11 mouse cellular contexts compared by ENCODE assay signal in genomic region chr6:6860411-6861085, GRCm38 (mm10). TPM values are rescaled to one million over a fixed set of nuclear protein-coding genes. Genes with fewer than 3 reads are reported as not detected.
A peak's percentile ranks its signal among the peaks of the same experiment; 100 is the strongest.
DNase-seq lines count a peak whose midpoint lies in the region; ATAC-seq and TF ChIP-seq lines count a peak whose summit lies in the region.
"Had no signal": no experiment of that assay in that cellular context is flagged by ENCODE, and none has a peak within 500 bp of the region (broad histone marks: within the 10 kb centered on the region; RNA-seq: fewer than 3 reads in every experiment).

No protein-coding gene starts in this region.

- H3K27me3 ChIP-seq in midbrain, embryonic 10.5 days (ENCODE audit: low read depth, poor library complexity, severe bottlenecking): peaks cover 100% of the 10 kb centered on the region
- peaks cover 75% of the 10 kb centered on the region for H3K27me3 ChIP-seq in midbrain, postnatal 0 days (ENCODE audit: insufficient read depth, low read length)
- H3K27me3 ChIP-seq in intestine, embryonic 14.5 days (replicated peaks; ENCODE audit: control insufficient read depth, insufficient read depth, low read length): peaks cover 99% of the 10 kb centered on the region
- peaks cover 100% of the 10 kb centered on the region for H3K27me3 ChIP-seq in neural tube, embryonic 13.5 days

- H3K4me3 ChIP-seq in gastrocnemius, adult 2 months: peak overlapping the region; percentile 51
- peak overlapping the region; percentile 24; the same call in 1 of the 2 replicates for H3K4me3 ChIP-seq in midbrain, embryonic 10.5 days
- H3K4me3 ChIP-seq in midbrain, postnatal 0 days (ENCODE audit: low read depth, low read length): no peak overlapping the region
- no peak overlapping the region for H3K4me3 ChIP-seq in intestine, embryonic 14.5 days (ENCODE audit: low read depth, low read length)
- no peak overlapping the region for H3K4me3 ChIP-seq in neural tube, embryonic 13.5 days

- no peak for ATAC-seq in midbrain, postnatal 0 days (ENCODE audit: low FRiP score)
- ATAC-seq in intestine, embryonic 14.5 days (replicated peaks; ENCODE audit: low FRiP score, low TSS enrichment, low read depth): no peak
- ATAC-seq in neural tube, embryonic 13.5 days (ENCODE audit: low read depth): no peak
- no peak for ATAC-seq in frontal cortex, adult (ENCODE audit: low TSS enrichment)

- DNase-seq in gastrocnemius, adult 2 months: no peak
- DNase-seq in gastrocnemius, postnatal 25 days: no peak
- peak; percentile 63 for DNase-seq in midbrain, embryonic 10.5 days (ENCODE audit: low spot score)
- no peak for DNase-seq in midbrain, postnatal 0 days (ENCODE audit: low spot score)
- peak; percentile 79 for DNase-seq in intestine, embryonic 14.5 days (ENCODE audit: low spot score)
- no peak for DNase-seq in lung, postnatal 4 days
- DNase-seq: adrenal gland, postnatal 36 days; lung, adult 18-20 months had no signal

- no peak overlapping the region for H3K27ac ChIP-seq in gastrocnemius, adult 2 months
- no peak overlapping the region for H3K27ac ChIP-seq in midbrain, embryonic 10.5 days (replicated peaks)
- no peak overlapping the region for H3K27ac ChIP-seq in midbrain, postnatal 0 days (ENCODE audit: low read depth, low read length)
- no peak overlapping the region for H3K27ac ChIP-seq in intestine, embryonic 14.5 days (ENCODE audit: low read depth)
- no peak overlapping the region for H3K27ac ChIP-seq in neural tube, embryonic 13.5 days (replicated peaks)

- under 1% methylated on average over 33 of the region's 33 CpGs for WGBS in midbrain, embryonic 10.5 days
- 1% methylated on average over 33 of the region's 33 CpGs for WGBS in midbrain, postnatal 0 days
- WGBS in intestine, embryonic 14.5 days: under 1% methylated on average over 33 of the region's 33 CpGs
- under 1% methylated on average over 33 of the region's 33 CpGs for WGBS in neural tube, embryonic 13.5 days

- intact Hi-C loops in gastrocnemius, adult 2 months (cut with DNase I): no loop called here

- H3K9me3 ChIP-seq in midbrain, embryonic 10.5 days (replicated peaks): no peaks in the 10 kb centered on the region
- no peaks in the 10 kb centered on the region for H3K9me3 ChIP-seq in midbrain, postnatal 0 days (ENCODE audit: low read length)
- H3K9me3 ChIP-seq in intestine, embryonic 14.5 days (ENCODE audit: control insufficient read depth, low read length): no peaks in the 10 kb centered on the region
- no peaks in the 10 kb centered on the region for H3K9me3 ChIP-seq in neural tube, embryonic 13.5 days

- H3K4me2 ChIP-seq in midbrain, postnatal 0 days (ENCODE audit: low read depth, low read length, poor library complexity, severe bottlenecking): no peak overlapping the region
- 0 out of 2 replicates have a peak overlapping the region, but pooled peaks have one; percentile 12 for H3K4me2 ChIP-seq in intestine, embryonic 14.5 days (ENCODE audit: low read length)
- H3K4me2 ChIP-seq in neural tube, embryonic 13.5 days: 0 out of 2 replicates have a peak overlapping the region, but pooled peaks have one; percentile 7

- no peaks in the 10 kb centered on the region for H3K36me3 ChIP-seq in midbrain, embryonic 10.5 days
- no peaks in the 10 kb centered on the region for H3K36me3 ChIP-seq in midbrain, postnatal 0 days (ENCODE audit: insufficient read depth, low read length)
- no peaks in the 10 kb centered on the region for H3K36me3 ChIP-seq in intestine, embryonic 14.5 days (ENCODE audit: control insufficient read depth, insufficient read depth, low read length)
- no peaks in the 10 kb centered on the region for H3K36me3 ChIP-seq in neural tube, embryonic 13.5 days

- peaks cover 48% of the 10 kb centered on the region for H3K4me1 ChIP-seq in midbrain, embryonic 10.5 days
- no peaks in the 10 kb centered on the region for H3K4me1 ChIP-seq in midbrain, postnatal 0 days (ENCODE audit: insufficient read depth, low read length)
- peaks cover 13% of the 10 kb centered on the region; the same call in 1 of the 2 replicates for H3K4me1 ChIP-seq in intestine, embryonic 14.5 days (replicated peaks; ENCODE audit: control insufficient read depth, insufficient read depth, low read length)
- peaks cover 35% of the 10 kb centered on the region for H3K4me1 ChIP-seq in neural tube, embryonic 13.5 days (replicated peaks)

- H3K9ac ChIP-seq in midbrain, postnatal 0 days (replicated peaks; ENCODE audit: low read length, poor library complexity, severe bottlenecking): no peak overlapping the region
- no peak overlapping the region for H3K9ac ChIP-seq in intestine, embryonic 14.5 days (ENCODE audit: low read length)
- no peak overlapping the region for H3K9ac ChIP-seq in neural tube, embryonic 13.5 days

- TF ChIP-seq CTCF in gastrocnemius, adult 2 months (IDR thresholded peaks at IDR 0.05): no peak
- no peak for TF ChIP-seq CTCF in midbrain, postnatal 0 days (IDR thresholded peaks at IDR 0.05)

RNA-seq across cellular contexts. Expression of gene Dlx6, which starts 2.6 kb away (rescaled TPM):
- not detected for total RNA-seq in gastrocnemius, adult 2 months (2021)
- not detected for total RNA-seq in gastrocnemius, postnatal 25 days (2021)
- polyA plus RNA-seq in midbrain, embryonic 10.5 days (2016; fragmentation: Nextera tagmentation; extraction: Ambion mirVana): 0.48 and 0.79 TPM in 2 replicates
- total RNA-seq in midbrain, postnatal 0 days (2014; rRNA removed): 0.57 and 1.5 TPM in 2 replicates
- polyA plus RNA-seq in midbrain, postnatal 0 days (2015; fragmentation: Nextera tagmentation; extraction: Ambion mirVana): 0.81 and 1.1 TPM in 2 replicates
- not detected in 2 replicates for polyA plus RNA-seq in intestine, embryonic 14.5 days (2014; fragmentation: Nextera tagmentation; extraction: Ambion mirVana)
- polyA plus RNA-seq in neural tube, embryonic 13.5 days (2015; fragmentation: Nextera tagmentation; extraction: Ambion mirVana): not detected in 2 replicates
- total RNA-seq: adrenal gland, postnatal 36 days; heart, adult 18-20 months had no signal

RNA-seq across cellular contexts. Expression of gene Dlx5, which starts 21.3 kb away (rescaled TPM):
- not detected for total RNA-seq in gastrocnemius, adult 2 months (2021)
- not detected for total RNA-seq in gastrocnemius, postnatal 25 days (2021)
- polyA plus RNA-seq in midbrain, embryonic 10.5 days (2016; fragmentation: Nextera tagmentation; extraction: Ambion mirVana): 4.5 and 8.9 TPM in 2 replicates
- total RNA-seq in midbrain, postnatal 0 days (2014; rRNA removed): 0.49 and 0.76 TPM in 2 replicates
- 3.3 and 6.7 TPM in 2 replicates for polyA plus RNA-seq in midbrain, postnatal 0 days (2015; fragmentation: Nextera tagmentation; extraction: Ambion mirVana)
- polyA plus RNA-seq in intestine, embryonic 14.5 days (2014; fragmentation: Nextera tagmentation; extraction: Ambion mirVana): 2.4 and 2.8 TPM in 2 replicates
- 0.40 and 1.2 TPM in 2 replicates for polyA plus RNA-seq in neural tube, embryonic 13.5 days (2015; fragmentation: Nextera tagmentation; extraction: Ambion mirVana)

Comparison
In these comparisons a context has a peak if more than half of its experiments do, and no peak if none do; other contexts are left out.
1. DNase-seq: peak in midbrain, embryonic 10.5 days (single experiment) and intestine, embryonic 14.5 days (single experiment); none in gastrocnemius, adult 2 months (single experiment), gastrocnemius, postnatal 25 days (single experiment), midbrain, postnatal 0 days (single experiment) and lung, postnatal 4 days (0 of 2).
2. H3K4me3 ChIP-seq: peak in gastrocnemius, adult 2 months (single experiment) and midbrain, embryonic 10.5 days (single experiment); none in midbrain, postnatal 0 days (single experiment), intestine, embryonic 14.5 days (single experiment) and neural tube, embryonic 13.5 days (single experiment).